Mouse (Mus musculus): ENCODE measurements around the gene Tmem91.

- TF ChIP-seq CTCF (IDR thresholded peaks at IDR 0.05; ENCODE audit: borderline replicate concordance, control insufficient read depth, extremely low read depth, insufficient read depth, low read length, poor library complexity) (no peak), POLR2A (IDR thresholded peaks at IDR 0.05; ENCODE audit: control insufficient read depth, extremely low read depth, insufficient read depth, low read length, poor library complexity) (no peak)
Observed at GRCm38 (mm10) chr7:25675405-25675804, 439 bp upstream of the Tmem91 start.
